In the genomic region with DNA sequence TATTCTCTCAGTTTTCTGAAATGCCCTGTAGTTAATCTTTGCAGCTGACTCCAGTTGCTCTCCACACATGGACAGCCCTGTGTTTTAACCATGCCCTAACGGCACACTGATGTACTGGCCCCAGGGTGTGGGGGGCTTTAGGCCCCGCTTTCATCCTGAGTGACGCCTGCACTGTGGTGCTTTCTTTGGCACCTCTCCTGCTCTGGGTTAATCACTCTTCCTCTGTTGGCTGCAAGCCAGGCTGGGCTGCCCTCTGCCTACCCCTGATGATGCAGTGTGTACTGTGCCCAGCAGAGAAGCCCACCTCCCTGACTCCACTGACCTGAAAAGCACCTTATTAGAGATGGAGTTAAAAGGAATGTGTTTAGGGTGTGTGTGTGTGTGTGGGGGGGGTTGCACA, we compare ENCODE assay signal across 9 mouse cellular contexts.
DNase-seq lines count a peak whose midpoint lies in the region; ATAC-seq and TF ChIP-seq lines count a peak whose summit lies in the region.
"Had no signal": no experiment of that assay in that cellular context is flagged by ENCODE, and none has a peak within 500 bp of the region (broad histone marks: within the 10 kb centered on the region; RNA-seq: fewer than 3 reads in every experiment).

No protein-coding gene starts in this region.

- TF ChIP-seq CTCF in midbrain, postnatal 0 days (IDR thresholded peaks at IDR 0.05), result no peak

- no peak for DNase-seq in midbrain, embryonic 10.5 days (ENCODE audit: low spot score)
- peak; percentile 21 to 32 for DNase-seq in kidney, adult 8-10 months
- peak; percentile 63 for DNase-seq in midbrain, postnatal 0 days (ENCODE audit: low spot score)
- DNase-seq in embryo, embryonic 9.5 days (ENCODE audit: extremely low spot score), result no peak
- DNase-seq in spleen, adult 12 weeks (ENCODE audit: low spot score), result no peak
- no peak for DNase-seq in ovary, postnatal 14 days (ENCODE audit: low spot score)

- H3K27me3 ChIP-seq in midbrain, embryonic 13.5 days, result no peaks in the 10 kb centered on the region
- H3K27me3 ChIP-seq in midbrain, embryonic 10.5 days (ENCODE audit: low read depth, poor library complexity, severe bottlenecking), result no peaks in the 10 kb centered on the region
- no peaks in the 10 kb centered on the region for H3K27me3 ChIP-seq in forebrain, embryonic 12.5 days
- H3K27me3 ChIP-seq in midbrain, postnatal 0 days (ENCODE audit: insufficient read depth, low read length), result no peaks in the 10 kb centered on the region
- H3K27me3 ChIP-seq: megakaryocyte, embryonic 14.5 days had no signal

- H3K4me2 ChIP-seq in midbrain, embryonic 13.5 days (replicated peaks), result no peak overlapping the region
- no peak overlapping the region for H3K4me2 ChIP-seq in forebrain, embryonic 12.5 days
- no peak overlapping the region for H3K4me2 ChIP-seq in midbrain, postnatal 0 days (ENCODE audit: low read depth, low read length, poor library complexity, severe bottlenecking)

- H3K27ac ChIP-seq in midbrain, embryonic 13.5 days, result no peak overlapping the region
- no peak overlapping the region for H3K27ac ChIP-seq in midbrain, embryonic 10.5 days (replicated peaks)
- no peak overlapping the region for H3K27ac ChIP-seq in forebrain, embryonic 12.5 days
- H3K27ac ChIP-seq in midbrain, postnatal 0 days (ENCODE audit: low read depth, low read length), result no peak overlapping the region

- peak; percentile 92 for ATAC-seq in midbrain, embryonic 13.5 days
- peak; percentile 79; the same call in 1 of the 2 replicates for ATAC-seq in forebrain, embryonic 12.5 days (ENCODE audit: low FRiP score)
- peak; percentile 69 for ATAC-seq in midbrain, postnatal 0 days (ENCODE audit: low FRiP score)

- H3K36me3 ChIP-seq in midbrain, embryonic 13.5 days, result 0 out of 2 replicates have a peak, but pooled peaks cover 2% of the 10 kb centered on the region
- no peaks in the 10 kb centered on the region for H3K36me3 ChIP-seq in midbrain, embryonic 10.5 days
- H3K36me3 ChIP-seq in forebrain, embryonic 12.5 days (replicated peaks), result no peaks in the 10 kb centered on the region
- no peaks in the 10 kb centered on the region for H3K36me3 ChIP-seq in midbrain, postnatal 0 days (ENCODE audit: insufficient read depth, low read length)

- H3K4me1 ChIP-seq in midbrain, embryonic 13.5 days (replicated peaks), result peaks cover 30% of the 10 kb centered on the region
- H3K4me1 ChIP-seq in midbrain, embryonic 10.5 days, result no peaks in the 10 kb centered on the region
- peaks cover 18% of the 10 kb centered on the region for H3K4me1 ChIP-seq in forebrain, embryonic 12.5 days
- H3K4me1 ChIP-seq in midbrain, postnatal 0 days (ENCODE audit: insufficient read depth, low read length), result no peaks in the 10 kb centered on the region
- H3K4me1 ChIP-seq: megakaryocyte, embryonic 14.5 days had no signal

- no peak overlapping the region for H3K4me3 ChIP-seq in midbrain, embryonic 13.5 days (replicated peaks)
- H3K4me3 ChIP-seq in midbrain, embryonic 10.5 days, result no peak overlapping the region
- H3K4me3 ChIP-seq in forebrain, embryonic 12.5 days (replicated peaks), result no peak overlapping the region
- H3K4me3 ChIP-seq in midbrain, postnatal 0 days (ENCODE audit: low read depth, low read length), result no peak overlapping the region
- H3K4me3 ChIP-seq: megakaryocyte, embryonic 14.5 days had no signal

- H3K9ac ChIP-seq in midbrain, embryonic 13.5 days (replicated peaks), result no peak overlapping the region
- H3K9ac ChIP-seq in forebrain, embryonic 12.5 days, result no peak overlapping the region
- H3K9ac ChIP-seq in midbrain, postnatal 0 days (replicated peaks; ENCODE audit: low read length, poor library complexity, severe bottlenecking), result no peak overlapping the region

- 25% methylated on average over 3 of the region's 3 CpGs for WGBS in midbrain, embryonic 13.5 days
- 79% methylated on average over 3 of the region's 3 CpGs for WGBS in midbrain, embryonic 10.5 days
- WGBS in forebrain, embryonic 12.5 days, result 25% methylated on average over 3 of the region's 3 CpGs
- 27% methylated on average over 3 of the region's 3 CpGs for WGBS in midbrain, postnatal 0 days

- H3K9me3 ChIP-seq in midbrain, embryonic 13.5 days, result no peaks in the 10 kb centered on the region
- H3K9me3 ChIP-seq in midbrain, embryonic 10.5 days (replicated peaks), result no peaks in the 10 kb centered on the region
- no peaks in the 10 kb centered on the region for H3K9me3 ChIP-seq in forebrain, embryonic 12.5 days
- H3K9me3 ChIP-seq in midbrain, postnatal 0 days (ENCODE audit: low read length), result no peaks in the 10 kb centered on the region
- H3K9me3 ChIP-seq: megakaryocyte, embryonic 14.5 days had no signal

Comparison
In these comparisons a context has a peak if more than half of its experiments do, and no peak if none do; other contexts are left out.
1. DNase-seq: peak in kidney, adult 8-10 months (2 of 2) and midbrain, postnatal 0 days (single experiment); none in midbrain, embryonic 10.5 days (single experiment), embryo, embryonic 9.5 days (single experiment), spleen, adult 12 weeks (single experiment) and ovary, postnatal 14 days (single experiment).
2. Peak in every context shown above with its lines, with median percentiles within 50 percentile points of each other: ATAC-seq.